Mouse (Mus musculus) megakaryocyte, adult 5-6 weeks (primary cell): Measurements from ENCODE around the gene Slc39a1. TPM values are rescaled to one million over a fixed set of nuclear protein-coding genes. Genes with fewer than 3 reads are reported as not detected.
A peak's percentile ranks its signal among the peaks of the same experiment; 100 is the strongest.

Experiments
- ATAC-seq: 2 replicates; pipeline ENCODE4 v1.8.0; 2016; ENCODE audit warnings: mild to moderate bottlenecking, inconsistent platforms; ENCODE audit not compliant: poor library complexity, severe bottlenecking
- total RNA-seq, 2 experiments: library from RNA; stranded (forward) in 1 of 2; stranded (reverse) in 1 of 2; fragments of 153-499, 151-499 nt in 1 of 2; fragments of 221-1000, 200-1000 nt in 1 of 2; gene quantifications; 2 replicates each; pipeline versions ENCODE4 v1.2.3 to v1.2.4; 2015 to 2017

Gene Slc39a1
- total RNA-seq (2015) (20.9 and 23.7 TPM in 2 replicates), total RNA-seq (2017) (38.3 and 44.1 TPM in 2 replicates)

DNA sequence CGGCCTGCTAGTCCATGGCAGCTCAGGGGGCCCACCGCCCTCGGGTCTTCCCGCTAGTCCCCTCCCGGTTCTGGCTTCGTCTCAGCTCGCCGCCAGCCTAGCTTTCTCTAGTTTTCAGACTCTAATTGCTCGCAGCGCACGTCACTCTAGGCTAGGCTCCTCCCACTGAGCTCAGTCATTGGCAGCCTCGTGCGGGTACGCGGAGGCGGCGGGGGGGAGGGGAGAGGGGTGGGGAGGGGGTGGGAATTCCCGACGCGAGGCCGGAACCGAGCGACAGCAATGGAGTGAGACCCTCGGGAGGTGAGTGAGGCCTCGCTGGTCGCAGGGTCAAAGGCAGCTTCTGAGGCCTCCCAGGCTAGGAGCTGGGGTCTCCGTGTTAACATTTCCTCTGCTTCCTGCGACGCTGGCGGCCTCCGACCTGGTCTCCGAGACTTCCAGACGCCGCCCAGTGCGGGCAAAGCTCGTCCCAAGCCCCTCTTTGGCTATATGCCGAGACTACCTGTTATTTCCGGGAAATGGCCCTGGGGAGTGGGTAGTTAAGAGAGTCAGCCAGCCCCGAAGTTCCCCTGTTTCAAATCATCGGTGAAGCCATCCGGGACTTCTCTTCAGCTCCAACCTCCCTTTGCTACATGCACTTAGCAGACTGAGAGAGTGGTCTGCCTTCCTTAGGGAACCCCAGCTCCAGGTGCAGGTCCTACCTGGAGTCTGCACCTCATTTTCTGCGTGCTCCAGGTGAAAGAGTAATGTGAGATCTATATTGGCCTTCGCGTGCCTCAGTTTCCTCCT is at the start of gene Slc39a1:
TSS of gene Slc39a1 (plus strand) at position 213 of the 786 bp plus-strand sequence.
- ATAC-seq: peak; percentile 96

GRCm38 (mm10) chr3:90202884-90203283 is 45.1 kb upstream of the Slc39a1 start:
- ATAC-seq: no peak

GRCm38 (mm10) chr3:90203619-90204018 is 44.4 kb upstream of the Slc39a1 start:
- ATAC-seq: no peak

GRCm38 (mm10) chr3:90204582-90204981 is 43.4 kb upstream of the Slc39a1 start:
- ATAC-seq: no peak

- no peak for ATAC-seq
Observed at GRCm38 (mm10) chr3:90208662-90209061, 39.3 kb upstream of the Slc39a1 start.

DNA sequence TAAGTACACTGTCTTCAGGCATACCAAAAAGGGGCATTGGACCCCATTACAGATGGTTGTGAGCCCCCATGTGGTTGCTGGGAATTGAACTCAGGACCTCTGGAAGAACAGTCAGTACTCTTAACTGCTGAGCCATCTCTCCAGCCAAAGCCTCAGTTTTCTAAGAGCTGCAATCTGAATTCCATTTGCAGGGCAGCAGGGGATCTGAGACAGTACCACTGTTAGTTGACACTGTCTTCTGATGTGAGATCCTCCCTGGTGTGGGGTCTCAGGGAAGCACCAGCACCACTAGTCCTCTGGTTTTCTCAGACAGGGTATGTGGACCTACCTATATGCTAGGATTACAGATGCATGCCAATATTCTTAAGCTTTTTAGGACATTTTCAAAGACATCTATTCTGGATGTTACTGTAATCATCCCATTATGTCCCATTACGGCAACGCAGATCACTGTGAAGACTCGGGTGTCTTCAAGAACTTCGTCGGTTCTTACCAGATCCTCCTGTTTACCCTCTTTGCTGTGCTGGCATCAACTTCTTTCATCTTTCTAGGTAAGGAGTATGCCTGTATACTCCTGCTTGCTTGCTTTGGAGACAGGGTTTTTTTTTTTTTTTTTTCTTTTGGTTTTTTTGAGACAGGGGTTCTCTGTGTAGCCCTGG is 37.9 kb upstream of the Slc39a1 start:
- no peak for ATAC-seq

DNA sequence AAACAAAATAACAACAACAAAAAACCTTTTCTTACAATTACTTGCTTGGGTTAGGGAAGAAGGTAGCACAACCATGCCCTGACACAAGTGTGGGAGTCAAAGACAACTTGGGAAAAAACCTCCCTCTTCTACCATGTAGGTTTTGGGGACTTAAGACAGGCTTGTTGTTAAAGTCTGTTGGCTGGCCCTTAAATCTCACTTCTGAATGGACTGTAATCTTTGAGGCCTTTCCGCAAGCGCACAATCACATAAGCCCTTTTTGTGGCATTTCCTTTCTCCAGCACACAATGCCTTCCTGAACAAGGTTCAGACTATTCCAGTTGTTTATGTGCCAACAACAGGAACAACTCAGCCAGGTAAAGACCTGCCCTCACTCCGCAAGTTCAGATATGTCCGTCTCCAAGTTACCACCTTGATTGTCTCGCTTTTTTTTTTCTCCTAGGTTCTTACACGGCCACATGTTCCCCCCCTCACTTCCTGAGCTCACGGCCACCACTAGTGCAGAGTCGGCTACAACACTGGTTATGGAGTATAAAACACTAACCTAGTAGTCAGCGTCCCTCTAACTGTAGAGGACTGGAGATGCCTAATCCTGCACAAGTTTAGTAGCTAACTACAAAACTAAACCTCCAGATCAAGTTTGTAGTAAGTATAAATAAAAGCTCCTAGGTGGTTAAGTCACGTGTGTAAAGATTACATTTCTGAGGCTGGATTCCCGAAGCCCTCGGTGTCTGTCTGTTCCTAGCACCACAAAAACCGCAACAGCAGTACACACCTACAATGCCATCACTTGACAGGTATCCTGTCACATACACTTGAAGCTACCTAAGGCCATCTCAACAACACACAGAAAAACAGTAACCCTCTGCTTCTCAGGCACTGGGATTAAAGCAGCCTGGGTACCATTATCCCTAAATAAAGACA is 36.2 kb upstream of the Slc39a1 start:
- ATAC-seq: no peak

- no peak for ATAC-seq
Observed at GRCm38 (mm10) chr3:90212723-90213122, 35.2 kb upstream of the Slc39a1 start.

DNA sequence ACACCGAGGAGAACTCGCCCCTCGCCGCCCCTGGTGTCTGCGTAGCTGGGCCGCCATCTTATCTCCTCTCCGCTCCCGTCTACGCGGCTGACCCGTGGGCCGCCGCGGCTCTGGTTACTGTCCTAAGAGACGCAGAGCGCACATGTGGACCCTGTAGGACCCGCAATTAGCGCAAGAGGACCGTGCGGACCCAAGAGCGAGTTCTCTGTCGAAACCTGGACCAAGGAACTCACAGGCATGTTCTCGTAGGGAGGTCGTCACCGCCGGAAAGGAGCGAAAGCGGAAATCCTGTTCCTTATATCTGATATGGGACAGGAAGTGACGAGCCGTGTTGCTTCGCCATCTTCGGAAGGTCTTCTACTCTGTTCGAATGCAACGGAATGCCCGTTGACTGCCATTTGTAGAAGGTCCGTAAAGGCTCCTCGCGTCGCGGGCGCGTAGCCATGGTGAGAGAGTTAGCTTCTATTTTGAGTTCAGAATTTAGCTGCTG is 34.5 kb upstream of the Slc39a1 start, which contains the start of the genes Rps27 and Rab13:
TSS of gene Rps27 (minus strand) at position 275 of the 490 bp plus-strand sequence.
TSS of gene Rab13 (plus strand) at position 319 of the 490 bp plus-strand sequence.
- peak; percentile 98 for ATAC-seq

GRCm38 (mm10) chr3:90213956-90214684 is 33.9 kb upstream of the Slc39a1 start:
- ATAC-seq: 0 out of 2 replicates have a peak, but pooled peaks have one; percentile 17

DNA sequence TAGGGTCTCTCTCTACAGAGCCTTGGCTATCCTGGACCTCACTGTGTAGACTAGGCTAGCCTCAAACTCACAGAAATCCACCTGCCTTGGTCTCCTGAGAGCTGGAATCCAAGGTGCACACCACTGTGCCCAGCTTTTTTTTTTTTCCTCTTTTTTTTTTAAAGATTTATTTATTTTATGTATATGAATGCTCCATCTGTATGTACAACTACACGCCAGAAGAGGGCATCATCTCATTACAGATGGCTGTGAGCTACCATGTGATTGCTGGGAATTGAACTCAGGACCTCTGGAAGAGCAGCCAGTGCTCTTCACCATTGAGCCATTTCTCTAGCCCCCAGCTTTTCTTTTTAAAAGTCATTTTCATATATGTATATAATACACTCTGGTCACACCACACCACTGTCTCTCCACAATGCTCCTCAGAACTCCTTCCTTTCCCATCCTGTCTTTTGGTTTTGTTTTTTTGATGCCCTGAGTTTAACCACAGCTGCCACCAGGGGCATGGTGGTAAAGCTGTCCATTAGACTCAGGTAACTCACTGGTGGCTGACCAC is 32.1 kb upstream of the Slc39a1 start:
- ATAC-seq: no peak

DNA sequence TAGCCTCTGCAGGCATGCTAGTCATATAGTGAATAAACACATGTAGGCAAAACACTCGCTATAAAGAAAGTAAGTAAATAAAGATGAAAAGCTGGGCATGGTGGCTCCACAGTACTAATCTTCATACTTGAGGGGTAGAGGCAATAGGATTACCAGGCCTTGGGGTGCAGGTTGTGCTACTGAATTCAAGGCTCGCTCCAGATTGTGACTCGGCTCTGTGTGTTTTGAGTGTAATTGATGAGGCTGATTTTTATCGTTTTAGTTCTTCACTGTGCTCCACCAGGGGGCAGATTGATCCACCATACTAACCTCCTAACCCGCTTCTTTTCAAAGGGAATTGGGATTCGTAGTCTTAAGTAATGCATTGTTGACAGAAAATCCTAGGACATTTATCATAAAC is 27.9 kb upstream of the Slc39a1 start:
- ATAC-seq: peak; percentile 80

DNA sequence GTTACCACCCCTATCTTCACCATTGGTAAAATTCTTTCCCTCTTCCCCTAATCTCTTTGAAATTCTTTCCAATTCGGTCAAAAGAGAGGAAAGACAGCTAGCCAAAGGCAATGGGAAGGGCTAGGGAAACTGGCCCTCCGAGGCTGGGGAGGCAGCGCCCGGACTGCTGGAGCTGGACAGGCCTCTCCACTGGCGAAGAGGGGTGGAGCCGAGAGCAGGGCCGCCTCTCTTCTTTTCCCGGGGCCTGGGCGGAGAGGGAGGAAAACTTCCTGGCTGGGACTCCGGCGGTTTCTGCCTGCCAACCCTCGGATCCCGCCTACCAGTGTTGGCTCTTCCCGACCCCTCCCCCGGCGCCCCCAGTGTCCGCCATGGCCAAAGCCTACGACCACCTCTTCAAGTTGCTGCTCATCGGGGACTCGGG is 27.4 kb upstream of the Slc39a1 start:
- ATAC-seq: peak; percentile 59

DNA sequence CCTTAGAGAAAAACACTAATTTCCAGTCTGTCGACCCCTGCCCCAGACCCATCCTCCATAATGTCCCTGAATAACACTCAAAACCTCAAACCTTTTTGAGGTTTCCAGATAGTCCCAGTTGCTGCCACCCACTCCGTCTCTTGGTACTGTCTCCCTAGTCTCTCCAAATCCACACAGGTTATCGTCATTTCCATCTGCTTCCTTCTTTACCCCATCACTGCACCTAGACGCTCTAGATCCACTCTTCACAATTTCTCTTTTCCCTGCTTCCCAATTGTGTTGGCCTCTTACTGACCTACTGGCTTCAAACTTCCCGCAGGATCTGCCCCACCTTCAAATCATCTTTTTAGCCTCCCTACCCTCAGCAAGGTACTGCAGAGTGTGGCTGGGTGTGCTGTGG is 26.8 kb upstream of the Slc39a1 start:
- no peak for ATAC-seq

- no peak for ATAC-seq
Observed at GRCm38 (mm10) chr3:90222455-90222854, 25.5 kb upstream of the Slc39a1 start.

- ATAC-seq: no peak
Observed at GRCm38 (mm10) chr3:90222941-90223340, 25.0 kb upstream of the Slc39a1 start.

- no peak for ATAC-seq
Observed at GRCm38 (mm10) chr3:90224331-90224730, 23.6 kb upstream of the Slc39a1 start.

- peak; percentile 50 for ATAC-seq
Observed at GRCm38 (mm10) chr3:90231075-90231474, 16.9 kb upstream of the Slc39a1 start.

- peak; percentile 99 for ATAC-seq
Observed at GRCm38 (mm10) chr3:90231507-90232333, 16.3 kb upstream of the Slc39a1 start, which contains the start of gene Jtb. Jtb (plus strand) TSS chr3:90231597.
